Mouse (Mus musculus): ENCODE data around the gene Slc13a5. TPM values are rescaled to one million over a fixed set of nuclear protein-coding genes. Genes with fewer than 3 reads are reported as not detected.

Gene Slc13a5
- total and polyA plus RNA-seq, 3 experiments, result not detected

DNA sequence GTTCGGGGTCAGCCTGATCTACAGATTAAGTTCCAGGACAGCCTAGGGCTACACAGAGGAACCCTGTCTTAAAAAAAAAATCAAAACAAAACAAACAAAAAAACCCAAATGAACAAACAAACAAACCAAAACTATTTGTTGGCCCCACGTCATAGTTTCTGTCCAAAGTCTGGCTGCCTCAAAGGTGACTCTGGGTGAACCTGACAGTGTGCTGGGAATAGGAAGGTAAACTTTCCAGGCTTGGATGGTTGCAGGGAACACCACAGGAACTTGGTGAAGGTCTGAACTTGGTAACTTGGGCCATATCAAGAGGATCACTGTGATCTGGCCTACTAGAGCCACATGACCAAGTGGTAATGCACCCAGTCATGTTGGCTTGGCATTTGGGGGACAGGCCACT lies 10.6 kb downstream of the Slc13a5 start:
- H3K9ac ChIP-seq (ENCODE audit: control insufficient read depth, low read depth, low read length, poor library complexity, severe bottlenecking), result no peak overlapping the region
- no peaks in the 10 kb centered on the region for H3K9me3 ChIP-seq (replicated peaks; ENCODE audit: insufficient read depth, low read length)
- no peak overlapping the region for H3K4me3 ChIP-seq (ENCODE audit: control insufficient read depth in 1 of 2, insufficient read depth in 1 of 2, low read depth in 2 of 2, low read length in 2 of 2)
- no peak for DNase-seq (ENCODE audit: low read depth, low spot score)
- H3K79me2 ChIP-seq (ENCODE audit: control insufficient read depth, insufficient read depth, low read length, poor library complexity), result no peaks in the 10 kb centered on the region
- no peak overlapping the region for H3K27ac ChIP-seq (ENCODE audit: control insufficient read depth, low read depth, low read length)
- H3K4me1 ChIP-seq (ENCODE audit: control insufficient read depth in 1 of 2, insufficient read depth in 2 of 2, low read length in 2 of 2), result no peaks in the 10 kb centered on the region
- no peak for TF ChIP-seq NELFE (IDR thresholded peaks at IDR 0.05; ENCODE audit: low read depth, low read length)
- TF ChIP-seq POLR2A (IDR thresholded peaks at IDR 0.05; ENCODE audit: control insufficient read depth in 1 of 2, insufficient read depth in 1 of 2, low read depth in 1 of 2, low read length in 2 of 2, poor library complexity in 1 of 2), result no peak
- no peak for TF ChIP-seq USF1 (IDR thresholded peaks at IDR 0.05; ENCODE audit: low read depth, low read length)
- TF ChIP-seq GATA1 (IDR thresholded peaks at IDR 0.05; ENCODE audit: low read depth, low read length), result no peak
- TF ChIP-seq ZKSCAN1 (IDR thresholded peaks at IDR 0.05; ENCODE audit: low read depth, low read length), result no peak
- TF ChIP-seq JUND (IDR thresholded peaks at IDR 0.05; ENCODE audit: low read depth, low read length), result no peak
- no peak for TF ChIP-seq MYB (IDR thresholded peaks at IDR 0.05; ENCODE audit: low read depth, low read length)
- TF ChIP-seq RAD21 (IDR thresholded peaks at IDR 0.05; ENCODE audit: low read depth, low read length), result no peak
- TF ChIP-seq ZNF384 (IDR thresholded peaks at IDR 0.05; ENCODE audit: low read depth, low read length), result no peak
- no peak for TF ChIP-seq SMC3 (IDR thresholded peaks at IDR 0.05; ENCODE audit: low read depth, low read length)
- TF ChIP-seq EP300 (IDR thresholded peaks at IDR 0.05; ENCODE audit: low read depth in 1 of 2, low read length in 2 of 2), result no peak
- no peak for TF ChIP-seq MYC (IDR thresholded peaks at IDR 0.05; ENCODE audit: low read depth, low read length)
- peaks cover 4 to 12% of the 10 kb centered on the region in 2 experiments for H3K27me3 ChIP-seq (ENCODE audit: control insufficient read depth in 1 of 2, insufficient read depth in 2 of 2, low read length in 2 of 2)
- H3K36me3 ChIP-seq (ENCODE audit: control insufficient read depth in 1 of 2, insufficient read depth in 2 of 2, low read length in 2 of 2), result no peaks in the 10 kb centered on the region

GRCm38 (mm10) chr11:72255629-72256028 lies 11.4 kb downstream of the Slc13a5 start:
- H3K27ac ChIP-seq (ENCODE audit: control insufficient read depth, low read depth, low read length), result no peak overlapping the region
- no peak for DNase-seq (ENCODE audit: low read depth, low spot score)
- no peaks in the 10 kb centered on the region for H3K36me3 ChIP-seq (ENCODE audit: control insufficient read depth in 1 of 2, insufficient read depth in 2 of 2, low read length in 2 of 2)
- TF ChIP-seq MAX (IDR thresholded peaks at IDR 0.05; ENCODE audit: low read length), result no peak
- TF ChIP-seq POLR2AphosphoS2 (IDR thresholded peaks at IDR 0.05; ENCODE audit: low read length), result no peak
- no peak for TF ChIP-seq NRF1 (IDR thresholded peaks at IDR 0.05; ENCODE audit: insufficient read depth, low read depth, low read length, poor library complexity, severe bottlenecking)
- no peak for TF ChIP-seq MAFK (IDR thresholded peaks at IDR 0.05; ENCODE audit: borderline replicate concordance, low read depth, low read length)
- TF ChIP-seq ELF1 (IDR thresholded peaks at IDR 0.05; ENCODE audit: low read depth, low read length), result no peak
- no peak for TF ChIP-seq GATA1 (IDR thresholded peaks at IDR 0.05; ENCODE audit: low read depth, low read length)
- TF ChIP-seq ZMIZ1 (IDR thresholded peaks at IDR 0.05; ENCODE audit: low read depth, low read length), result no peak
- no peak for TF ChIP-seq KAT2A (conservative IDR thresholded peaks at IDR 0.05; ENCODE audit: low read depth, low read length)
- TF ChIP-seq SIN3A (IDR thresholded peaks at IDR 0.05; ENCODE audit: low read length), result no peak
- TF ChIP-seq ETS1 (IDR thresholded peaks at IDR 0.05; ENCODE audit: low read depth, low read length), result no peak
- no peak for TF ChIP-seq BHLHE40 (IDR thresholded peaks at IDR 0.05; ENCODE audit: borderline replicate concordance, low read depth, low read length)
- TF ChIP-seq RCOR1 (IDR thresholded peaks at IDR 0.05; ENCODE audit: low read depth, low read length), result no peak
- TF ChIP-seq USF2 (IDR thresholded peaks at IDR 0.05; ENCODE audit: borderline replicate concordance in 1 of 2, insufficient read depth in 1 of 2, low read depth in 1 of 2, low read length in 2 of 2), result no peak
- no peak for TF ChIP-seq E2F4 (IDR thresholded peaks at IDR 0.05; ENCODE audit: borderline replicate concordance, low read depth, low read length)
- no peak for TF ChIP-seq HCFC1 (IDR thresholded peaks at IDR 0.05; ENCODE audit: low read depth, low read length)
- TF ChIP-seq ZNF384 (IDR thresholded peaks at IDR 0.05; ENCODE audit: low read depth, low read length), result no peak
- no peak for TF ChIP-seq RAD21 (IDR thresholded peaks at IDR 0.05; ENCODE audit: low read depth, low read length)
- TF ChIP-seq MXI1 (IDR thresholded peaks at IDR 0.05; ENCODE audit: low read depth, low read length), result no peak
- TF ChIP-seq POLR2AphosphoS5 (IDR thresholded peaks at IDR 0.05; ENCODE audit: borderline replicate concordance, low read depth, low read length), result no peak
- TF ChIP-seq TCF12 (IDR thresholded peaks at IDR 0.05; ENCODE audit: low read depth, low read length), result no peak
- H3K27me3 ChIP-seq (ENCODE audit: control insufficient read depth in 1 of 2, insufficient read depth in 2 of 2, low read length in 2 of 2), result peaks cover 8 to 13% of the 10 kb centered on the region in 2 experiments
- H3K4me1 ChIP-seq (ENCODE audit: control insufficient read depth in 1 of 2, insufficient read depth in 2 of 2, low read length in 2 of 2), result no peaks in the 10 kb centered on the region
- H3K9ac ChIP-seq (ENCODE audit: control insufficient read depth, low read depth, low read length, poor library complexity, severe bottlenecking), result no peak overlapping the region
- no peak overlapping the region for H3K4me3 ChIP-seq (ENCODE audit: control insufficient read depth in 1 of 2, insufficient read depth in 1 of 2, low read depth in 2 of 2, low read length in 2 of 2)
- H3K79me2 ChIP-seq (ENCODE audit: control insufficient read depth, insufficient read depth, low read length, poor library complexity), result no peaks in the 10 kb centered on the region
- no peaks in the 10 kb centered on the region for H3K9me3 ChIP-seq (replicated peaks; ENCODE audit: insufficient read depth, low read length)

Data from MEL (cell line).